Mouse (Mus musculus): Measurements from ENCODE around the gene Rom1. TPM values are rescaled to one million over a fixed set of nuclear protein-coding genes. Genes with fewer than 3 reads are reported as not detected.

The Rom1 gene
- polyA plus RNA-seq, 1 experiment, result 13.5 TPM

DNA sequence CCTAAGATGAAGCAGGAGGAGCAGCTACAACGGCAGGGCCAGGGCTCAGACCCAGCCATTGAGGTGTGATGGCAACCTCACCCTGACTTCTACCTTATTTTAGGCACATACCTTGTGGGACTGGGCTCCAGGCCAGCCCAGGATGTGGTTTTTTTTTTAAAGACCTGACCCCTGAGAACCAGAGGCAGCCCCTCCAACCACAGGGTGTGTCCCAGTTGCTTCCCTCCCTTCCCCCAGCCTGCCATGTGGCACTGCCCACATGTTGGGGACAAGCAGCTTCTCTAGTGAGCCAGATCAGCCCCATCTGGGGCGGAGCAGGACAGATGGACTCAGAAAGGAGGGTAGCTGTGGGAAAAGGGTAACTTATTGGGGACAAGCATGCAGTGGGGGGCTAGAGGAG, 2.4 kb downstream of the Rom1 start:
- TF ChIP-seq POLR2A (IDR thresholded peaks at IDR 0.05; ENCODE audit: control insufficient read depth, extremely low read depth, insufficient read depth, low read length, poor library complexity) (no peak), CTCF (IDR thresholded peaks at IDR 0.05; ENCODE audit: borderline replicate concordance, control insufficient read depth, extremely low read depth, insufficient read depth, low read length, poor library complexity) (no peak)
- Histone ChIP-seq H3K27ac (ENCODE audit: control insufficient read depth, insufficient read depth, low read length) (no peak overlapping the region), H3K4me1 (replicated peaks; ENCODE audit: control insufficient read depth, insufficient read depth, low read length) (peaks cover 15% of the 10 kb centered on the region), H3K27me3 (ENCODE audit: control insufficient read depth, insufficient read depth, low read length) (no peaks in the 10 kb centered on the region), H3K4me3 (ENCODE audit: control insufficient read depth, insufficient read depth, low read length) (no peak overlapping the region), H3K36me3 (ENCODE audit: control insufficient read depth, insufficient read depth, low read length) (no peaks in the 10 kb centered on the region)
- WGBS, result 26% methylated on average over 2 of the region's 2 CpGs
- DNase-seq, result no peak

DNA sequence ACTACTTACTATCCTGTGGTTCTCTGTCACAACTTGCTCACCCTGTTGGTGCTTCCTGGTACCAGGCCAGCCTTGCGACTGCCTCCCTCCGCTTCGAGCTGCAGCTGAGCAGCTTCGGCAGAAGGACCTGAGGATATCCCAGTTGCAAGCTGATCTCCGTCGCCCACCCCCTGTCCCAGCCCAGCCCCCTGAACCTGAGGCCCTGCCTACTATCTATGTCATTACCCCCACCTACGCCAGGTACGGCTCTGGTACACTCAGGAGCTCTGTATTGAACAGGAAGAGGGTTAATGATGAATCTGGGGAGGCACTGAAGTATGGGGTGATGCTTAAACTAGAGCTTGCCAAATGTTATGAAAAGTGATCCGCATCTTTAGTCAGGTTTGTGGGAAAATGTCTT, 7.4 kb downstream of the Rom1 start:
- TF ChIP-seq POLR2A (IDR thresholded peaks at IDR 0.05; ENCODE audit: control insufficient read depth, extremely low read depth, insufficient read depth, low read length, poor library complexity) (no peak), CTCF (IDR thresholded peaks at IDR 0.05; ENCODE audit: borderline replicate concordance, control insufficient read depth, extremely low read depth, insufficient read depth, low read length, poor library complexity) (no peak)
- no peak for DNase-seq
- H3K36me3 ChIP-seq (ENCODE audit: control insufficient read depth, insufficient read depth, low read length), result no peaks in the 10 kb centered on the region
- peaks cover 5% of the 10 kb centered on the region; the same call in 1 of the 2 replicates for H3K4me1 ChIP-seq (replicated peaks; ENCODE audit: control insufficient read depth, insufficient read depth, low read length)
- 78% methylated on average over 9 of the region's 9 CpGs for WGBS
- H3K27ac ChIP-seq (ENCODE audit: control insufficient read depth, insufficient read depth, low read length), result no peak overlapping the region
- no peak overlapping the region for H3K4me3 ChIP-seq (ENCODE audit: control insufficient read depth, insufficient read depth, low read length)
- H3K27me3 ChIP-seq (ENCODE audit: control insufficient read depth, insufficient read depth, low read length), result no peaks in the 10 kb centered on the region

DNA sequence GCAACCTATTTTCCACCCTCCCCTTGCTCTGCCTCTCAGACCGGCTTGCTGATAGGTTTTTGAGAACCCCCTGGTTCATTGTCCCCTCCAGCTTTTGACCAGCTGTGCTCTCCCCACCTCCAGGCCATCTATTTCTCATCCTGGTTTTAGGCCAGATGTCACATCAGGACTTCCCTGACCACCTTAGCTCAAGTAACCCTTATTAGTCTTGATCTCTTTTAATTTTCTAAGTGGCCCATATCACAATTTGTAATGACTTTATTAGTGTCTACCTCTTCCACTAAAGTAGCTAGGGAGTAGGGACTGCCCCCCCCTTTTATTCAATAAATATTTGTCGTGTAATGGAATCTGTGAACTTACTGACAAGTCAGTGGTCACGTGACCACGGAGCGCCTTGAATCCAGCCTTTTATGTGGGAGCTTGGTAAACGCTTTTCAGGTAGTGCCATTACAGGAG, 8.3 kb downstream of the Rom1 start:
- peak; percentile 26 for DNase-seq
- under 1% methylated on average over 6 of the region's 6 CpGs for WGBS
- peak overlapping the region; percentile 82 for H3K4me3 ChIP-seq (ENCODE audit: control insufficient read depth, insufficient read depth, low read length)

GRCm38 (mm10) chr19:8920073-8920736, 9.0 kb downstream of the Rom1 start, which contains the start of gene B3gat3:
Gene B3gat3, plus strand, starts transcription at chr19:8920374.
- peaks cover 5% of the 10 kb centered on the region; the same call in 1 of the 2 replicates for H3K4me1 ChIP-seq (replicated peaks; ENCODE audit: control insufficient read depth, insufficient read depth, low read length)
- WGBS, result 1% methylated on average over 49 of the region's 50 CpGs
- no peak for TF ChIP-seq POLR2A (IDR thresholded peaks at IDR 0.05; ENCODE audit: control insufficient read depth, extremely low read depth, insufficient read depth, low read length, poor library complexity)
- no peak for TF ChIP-seq CTCF (IDR thresholded peaks at IDR 0.05; ENCODE audit: borderline replicate concordance, control insufficient read depth, extremely low read depth, insufficient read depth, low read length, poor library complexity)
- peak within 1 kb of the TSS; percentile 53 for H3K27ac ChIP-seq (ENCODE audit: control insufficient read depth, insufficient read depth, low read length)
- no peaks in the 10 kb centered on the region for H3K27me3 ChIP-seq (ENCODE audit: control insufficient read depth, insufficient read depth, low read length)
- peak; percentile 84 for DNase-seq
- peak within 1 kb of the TSS; percentile 82 for H3K4me3 ChIP-seq (ENCODE audit: control insufficient read depth, insufficient read depth, low read length)
- peaks cover 12% of the 10 kb centered on the region for H3K36me3 ChIP-seq (ENCODE audit: control insufficient read depth, insufficient read depth, low read length)

More for the DNA sequence above, 8.3 kb downstream of the Rom1 start:
- TF ChIP-seq CTCF (IDR thresholded peaks at IDR 0.05; ENCODE audit: borderline replicate concordance, control insufficient read depth, extremely low read depth, insufficient read depth, low read length, poor library complexity), result no peak
- no peak for TF ChIP-seq POLR2A (IDR thresholded peaks at IDR 0.05; ENCODE audit: control insufficient read depth, extremely low read depth, insufficient read depth, low read length, poor library complexity)
- Histone ChIP-seq H3K27ac (ENCODE audit: control insufficient read depth, insufficient read depth, low read length) (peak overlapping the region; percentile 53; the same call in 1 of the 2 replicates), H3K36me3 (ENCODE audit: control insufficient read depth, insufficient read depth, low read length) (peaks cover 5% of the 10 kb centered on the region), H3K27me3 (ENCODE audit: control insufficient read depth, insufficient read depth, low read length) (no peaks in the 10 kb centered on the region), H3K4me1 (replicated peaks; ENCODE audit: control insufficient read depth, insufficient read depth, low read length) (peaks cover 5% of the 10 kb centered on the region; the same call in 1 of the 2 replicates)

DNA sequence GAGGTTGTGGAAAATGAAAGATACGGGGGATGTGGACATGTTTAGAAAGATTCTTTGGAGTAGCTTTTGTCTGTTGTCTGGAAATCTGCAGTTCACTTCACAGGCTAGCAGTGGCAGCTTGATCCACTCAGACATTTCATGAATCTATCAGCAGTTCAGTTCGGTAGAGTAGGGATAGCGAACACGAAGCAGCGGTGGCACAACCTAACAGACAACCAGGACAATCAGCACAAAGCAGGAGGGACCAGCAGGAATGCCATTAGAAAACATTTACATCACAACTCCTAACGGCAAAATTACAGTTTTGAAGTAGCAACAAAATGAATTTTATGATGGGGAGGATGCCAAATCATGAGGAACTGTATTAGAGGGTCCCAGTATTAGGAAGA, 9.5 kb downstream of the Rom1 start:
- Histone ChIP-seq H3K4me1 (replicated peaks; ENCODE audit: control insufficient read depth, insufficient read depth, low read length) (peaks cover 5% of the 10 kb centered on the region; the same call in 1 of the 2 replicates), H3K27ac (ENCODE audit: control insufficient read depth, insufficient read depth, low read length) (peak overlapping the region; percentile 24; the same call in 1 of the 2 replicates), H3K36me3 (ENCODE audit: control insufficient read depth, insufficient read depth, low read length) (peaks cover 17% of the 10 kb centered on the region), H3K27me3 (ENCODE audit: control insufficient read depth, insufficient read depth, low read length) (no peaks in the 10 kb centered on the region), H3K4me3 (ENCODE audit: control insufficient read depth, insufficient read depth, low read length) (no peak overlapping the region)
- 79% methylated on average over 6 of the region's 6 CpGs for WGBS
- DNase-seq, result no peak
- TF ChIP-seq CTCF (IDR thresholded peaks at IDR 0.05; ENCODE audit: borderline replicate concordance, control insufficient read depth, extremely low read depth, insufficient read depth, low read length, poor library complexity) (no peak), POLR2A (IDR thresholded peaks at IDR 0.05; ENCODE audit: control insufficient read depth, extremely low read depth, insufficient read depth, low read length, poor library complexity) (no peak)

- no peak for DNase-seq
- Histone ChIP-seq H3K27me3 (ENCODE audit: control insufficient read depth, insufficient read depth, low read length) (no peaks in the 10 kb centered on the region), H3K27ac (ENCODE audit: control insufficient read depth, insufficient read depth, low read length) (no peak overlapping the region), H3K4me1 (replicated peaks; ENCODE audit: control insufficient read depth, insufficient read depth, low read length) (peaks cover 5% of the 10 kb centered on the region; the same call in 1 of the 2 replicates), H3K36me3 (ENCODE audit: control insufficient read depth, insufficient read depth, low read length) (peaks cover 24% of the 10 kb centered on the region), H3K4me3 (ENCODE audit: control insufficient read depth, insufficient read depth, low read length) (no peak overlapping the region)
- WGBS, result 51% methylated on average over 3 of the region's 3 CpGs
- TF ChIP-seq POLR2A (IDR thresholded peaks at IDR 0.05; ENCODE audit: control insufficient read depth, extremely low read depth, insufficient read depth, low read length, poor library complexity) (no peak), CTCF (IDR thresholded peaks at IDR 0.05; ENCODE audit: borderline replicate concordance, control insufficient read depth, extremely low read depth, insufficient read depth, low read length, poor library complexity) (no peak)
Measured at GRCm38 (mm10) chr19:8919000-8919399, 10.2 kb downstream of the Rom1 start.
